Mouse (Mus musculus) embryonic fibroblast, embryonic 13.5 days (primary cell): ENCODE data around the gene Srsf7.

ENCODE experiments used
- CTCF ChIP-seq: IDR thresholded peaks from 2 replicates; pipeline ENCODE4 v1.5.1; 2011; ENCODE audit warnings: mild to moderate bottlenecking, control low read depth, low read length, moderate library complexity, borderline replicate concordance; ENCODE audit not compliant: insufficient read depth
- POLR2A ChIP-seq: IDR thresholded peaks from 2 replicates; pipeline ENCODE4 v1.6.1; 2011; ENCODE audit warnings: low read depth, mild to moderate bottlenecking, control low read depth, low read length, moderate library complexity

- TF ChIP-seq CTCF, result no peak
- no peak for TF ChIP-seq POLR2A
Measured at GRCm38 (mm10) chr17:80174699-80175385, 32.3 kb downstream of the Srsf7 start.
